Mouse (Mus musculus): ENCODE results near the gene Pip5kl1. TPM values are rescaled to one million over a fixed set of nuclear protein-coding genes. Genes with fewer than 3 reads are reported as not detected.

Gene Pip5kl1
- polyA plus RNA-seq, 1 experiment from 2014 or later = not detected

DNA sequence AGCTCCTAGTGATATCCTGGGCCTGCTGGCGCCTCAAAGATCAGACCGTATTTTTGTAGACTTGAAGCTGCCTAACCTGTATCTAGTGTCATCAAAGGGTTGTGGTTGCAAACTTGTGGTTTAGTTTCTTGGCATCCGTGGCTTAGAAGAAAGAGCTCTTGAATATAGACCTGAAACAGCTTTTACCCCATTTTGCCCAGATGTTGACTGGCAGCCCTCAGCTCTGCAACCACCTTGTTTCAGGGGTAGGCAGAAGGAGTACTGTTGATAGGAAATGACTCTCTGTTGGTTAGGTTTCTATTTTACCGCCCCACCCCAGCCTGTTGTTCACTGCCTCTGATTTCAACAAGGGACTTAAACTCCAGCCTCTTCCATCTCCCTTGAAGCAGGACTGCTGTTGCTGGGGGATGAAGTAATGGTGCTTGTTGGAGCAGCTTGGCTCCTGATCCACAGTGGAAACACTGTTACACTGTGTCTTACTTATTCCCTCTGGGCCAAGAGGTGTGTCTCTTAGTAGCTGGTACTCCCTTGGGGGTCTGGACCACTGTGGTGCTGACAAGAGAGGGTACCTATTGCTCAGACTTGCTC, 32.5 kb upstream of the Pip5kl1 start:
- no peak overlapping the region for H3K4me2 ChIP-seq (ENCODE audit: low read depth, low read length)
- H3K9me3 ChIP-seq (replicated peaks; ENCODE audit: control insufficient read depth, low read length) = no peaks in the 10 kb centered on the region
- no peaks in the 10 kb centered on the region for H3K36me3 ChIP-seq (ENCODE audit: control insufficient read depth, insufficient read depth)
- H3K27ac ChIP-seq (ENCODE audit: low read length) = no peak overlapping the region
- no peak overlapping the region for H3K9ac ChIP-seq (ENCODE audit: low read depth, low read length)
- 25% methylated on average over 4 of the region's 4 CpGs for WGBS (ENCODE audit: insufficient replicate concordance)
- H3K4me3 ChIP-seq (ENCODE audit: low read depth, low read length) = no peak overlapping the region
- H3K27me3 ChIP-seq (ENCODE audit: control insufficient read depth, insufficient read depth, low read depth, low read length) = peaks cover 20% of the 10 kb centered on the region
- H3K4me1 ChIP-seq (ENCODE audit: control insufficient read depth, low read depth, low read length) = peaks cover 8% of the 10 kb centered on the region
- no peak for ATAC-seq (ENCODE audit: low read depth)

- H3K27me3 ChIP-seq (ENCODE audit: control insufficient read depth, insufficient read depth, low read depth, low read length) = peaks cover 11% of the 10 kb centered on the region
- no peaks in the 10 kb centered on the region for H3K36me3 ChIP-seq (ENCODE audit: control insufficient read depth, insufficient read depth)
- WGBS (ENCODE audit: insufficient replicate concordance) = 80% methylated on average over 3 of the region's 3 CpGs
- no peak overlapping the region for H3K4me2 ChIP-seq (ENCODE audit: low read depth, low read length)
- no peaks in the 10 kb centered on the region for H3K9me3 ChIP-seq (replicated peaks; ENCODE audit: control insufficient read depth, low read length)
- H3K4me1 ChIP-seq (ENCODE audit: control insufficient read depth, low read depth, low read length) = no peaks in the 10 kb centered on the region; the same call in 1 of the 2 replicates
- no peak overlapping the region for H3K9ac ChIP-seq (ENCODE audit: low read depth, low read length)
- no peak overlapping the region for H3K27ac ChIP-seq (ENCODE audit: low read length)
- no peak overlapping the region for H3K4me3 ChIP-seq (ENCODE audit: low read depth, low read length)
- no peak for ATAC-seq (ENCODE audit: low read depth)
Measured at GRCm38 (mm10) chr2:32543031-32543449, 31.6 kb upstream of the Pip5kl1 start.

DNA sequence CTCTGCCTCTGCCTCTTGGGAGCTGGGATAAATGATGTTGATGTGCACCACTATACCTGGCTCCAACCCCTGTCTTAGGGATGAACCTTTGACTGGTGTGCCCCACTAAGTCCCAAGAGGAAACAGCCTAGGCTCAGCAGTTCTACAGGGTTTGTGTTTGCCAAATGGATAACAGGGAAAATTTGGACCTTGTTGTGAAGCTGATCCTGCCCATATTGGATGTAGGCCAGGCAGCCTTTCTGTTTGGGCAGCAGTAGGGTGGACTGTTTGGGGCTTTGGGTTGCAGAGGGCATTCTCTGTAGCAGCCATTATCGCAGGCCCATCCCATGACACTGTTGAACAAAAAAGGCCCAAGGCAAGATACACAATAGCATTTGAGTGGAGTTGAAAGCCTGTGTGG, 27.6 kb upstream of the Pip5kl1 start:
- 72% methylated on average over 1 of the region's 1 CpGs for WGBS (ENCODE audit: insufficient replicate concordance)
- Histone ChIP-seq H3K27ac (ENCODE audit: low read length) (no peak overlapping the region), H3K4me2 (ENCODE audit: low read depth, low read length) (no peak overlapping the region), H3K27me3 (ENCODE audit: control insufficient read depth, insufficient read depth, low read depth, low read length) (no peaks in the 10 kb centered on the region), H3K4me3 (ENCODE audit: low read depth, low read length) (no peak overlapping the region), H3K36me3 (ENCODE audit: control insufficient read depth, insufficient read depth) (no peaks in the 10 kb centered on the region), H3K9me3 (replicated peaks; ENCODE audit: control insufficient read depth, low read length) (no peaks in the 10 kb centered on the region), H3K4me1 (ENCODE audit: control insufficient read depth, low read depth, low read length) (no peaks in the 10 kb centered on the region), H3K9ac (ENCODE audit: low read depth, low read length) (no peak overlapping the region)
- no peak for ATAC-seq (ENCODE audit: low read depth)

- Histone ChIP-seq H3K36me3 (ENCODE audit: control insufficient read depth, insufficient read depth) (no peaks in the 10 kb centered on the region), H3K27ac (ENCODE audit: low read length) (no peak overlapping the region), H3K9ac (ENCODE audit: low read depth, low read length) (no peak overlapping the region), H3K9me3 (replicated peaks; ENCODE audit: control insufficient read depth, low read length) (no peaks in the 10 kb centered on the region), H3K27me3 (ENCODE audit: control insufficient read depth, insufficient read depth, low read depth, low read length) (no peaks in the 10 kb centered on the region), H3K4me3 (ENCODE audit: low read depth, low read length) (no peak overlapping the region), H3K4me1 (ENCODE audit: control insufficient read depth, low read depth, low read length) (no peaks in the 10 kb centered on the region), H3K4me2 (ENCODE audit: low read depth, low read length) (no peak overlapping the region)
- 63% methylated on average over 5 of the region's 5 CpGs for WGBS (ENCODE audit: insufficient replicate concordance)
- no peak for ATAC-seq (ENCODE audit: low read depth)
Measured at GRCm38 (mm10) chr2:32547380-32547779, 27.2 kb upstream of the Pip5kl1 start.

- H3K4me2 ChIP-seq (ENCODE audit: low read depth, low read length) = no peak overlapping the region
- no peak overlapping the region for H3K27ac ChIP-seq (ENCODE audit: low read length)
- H3K4me3 ChIP-seq (ENCODE audit: low read depth, low read length) = no peak overlapping the region
- no peaks in the 10 kb centered on the region for H3K27me3 ChIP-seq (ENCODE audit: control insufficient read depth, insufficient read depth, low read depth, low read length)
- no peaks in the 10 kb centered on the region for H3K9me3 ChIP-seq (replicated peaks; ENCODE audit: control insufficient read depth, low read length)
- no peak overlapping the region for H3K9ac ChIP-seq (ENCODE audit: low read depth, low read length)
- no peaks in the 10 kb centered on the region for H3K4me1 ChIP-seq (ENCODE audit: control insufficient read depth, low read depth, low read length)
- no peaks in the 10 kb centered on the region for H3K36me3 ChIP-seq (ENCODE audit: control insufficient read depth, insufficient read depth)
- no peak for ATAC-seq (ENCODE audit: low read depth)
- 57% methylated on average over 7 of the region's 7 CpGs for WGBS (ENCODE audit: insufficient replicate concordance)
Measured at GRCm38 (mm10) chr2:32547964-32548739, 26.4 kb upstream of the Pip5kl1 start.

GRCm38 (mm10) chr2:32549171-32549570, 25.4 kb upstream of the Pip5kl1 start:
- no peaks in the 10 kb centered on the region for H3K36me3 ChIP-seq (ENCODE audit: control insufficient read depth, insufficient read depth)
- ATAC-seq (ENCODE audit: low read depth) = no peak
- no peak overlapping the region for H3K9ac ChIP-seq (ENCODE audit: low read depth, low read length)
- H3K4me2 ChIP-seq (ENCODE audit: low read depth, low read length) = no peak overlapping the region
- no peak overlapping the region for H3K27ac ChIP-seq (ENCODE audit: low read length)
- H3K4me1 ChIP-seq (ENCODE audit: control insufficient read depth, low read depth, low read length) = no peaks in the 10 kb centered on the region
- no peak overlapping the region for H3K4me3 ChIP-seq (ENCODE audit: low read depth, low read length)
- no peaks in the 10 kb centered on the region for H3K9me3 ChIP-seq (replicated peaks; ENCODE audit: control insufficient read depth, low read length)
- no peaks in the 10 kb centered on the region for H3K27me3 ChIP-seq (ENCODE audit: control insufficient read depth, insufficient read depth, low read depth, low read length)
- WGBS (ENCODE audit: insufficient replicate concordance) = 74% methylated on average over 9 of the region's 9 CpGs

- ATAC-seq (ENCODE audit: low read depth) = no peak
- H3K4me1 ChIP-seq (ENCODE audit: control insufficient read depth, low read depth, low read length) = no peaks in the 10 kb centered on the region
- WGBS (ENCODE audit: insufficient replicate concordance) = 40% methylated on average over 6 of the region's 6 CpGs
- no peaks in the 10 kb centered on the region for H3K9me3 ChIP-seq (replicated peaks; ENCODE audit: control insufficient read depth, low read length)
- H3K9ac ChIP-seq (ENCODE audit: low read depth, low read length) = no peak overlapping the region
- H3K4me2 ChIP-seq (ENCODE audit: low read depth, low read length) = no peak overlapping the region
- no peak overlapping the region for H3K27ac ChIP-seq (ENCODE audit: low read length)
- no peaks in the 10 kb centered on the region for H3K27me3 ChIP-seq (ENCODE audit: control insufficient read depth, insufficient read depth, low read depth, low read length)
- no peaks in the 10 kb centered on the region for H3K36me3 ChIP-seq (ENCODE audit: control insufficient read depth, insufficient read depth)
- no peak overlapping the region for H3K4me3 ChIP-seq (ENCODE audit: low read depth, low read length)
Measured at GRCm38 (mm10) chr2:32549764-32550163, 24.8 kb upstream of the Pip5kl1 start.

DNA sequence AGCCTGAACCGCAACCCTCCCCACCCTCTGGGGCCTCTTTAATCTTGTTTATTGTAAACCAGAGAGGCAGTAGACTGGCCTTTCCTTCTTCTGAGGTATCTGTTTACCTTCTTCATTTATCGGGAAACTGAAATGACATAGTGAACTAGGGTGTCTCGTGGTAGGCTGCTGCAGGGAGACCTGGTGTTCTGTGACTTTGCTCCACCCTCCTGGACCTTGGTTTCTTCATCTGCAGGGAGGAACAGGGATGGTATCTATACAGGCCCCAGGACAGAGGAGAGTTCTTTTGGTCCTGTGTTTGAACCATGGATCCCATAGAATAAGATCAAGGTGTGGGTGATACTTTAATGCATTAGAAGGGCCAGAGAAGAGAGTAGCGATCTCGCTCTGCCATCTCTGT, 23.4 kb upstream of the Pip5kl1 start:
- no peak for ATAC-seq (ENCODE audit: low read depth)
- Histone ChIP-seq H3K4me1 (ENCODE audit: control insufficient read depth, low read depth, low read length) (no peaks in the 10 kb centered on the region), H3K36me3 (ENCODE audit: control insufficient read depth, insufficient read depth) (no peaks in the 10 kb centered on the region), H3K9ac (ENCODE audit: low read depth, low read length) (no peak overlapping the region), H3K9me3 (replicated peaks; ENCODE audit: control insufficient read depth, low read length) (no peaks in the 10 kb centered on the region), H3K4me2 (ENCODE audit: low read depth, low read length) (no peak overlapping the region), H3K27ac (ENCODE audit: low read length) (no peak overlapping the region), H3K27me3 (ENCODE audit: control insufficient read depth, insufficient read depth, low read depth, low read length) (no peaks in the 10 kb centered on the region), H3K4me3 (ENCODE audit: low read depth, low read length) (no peak overlapping the region)
- 63% methylated on average over 5 of the region's 5 CpGs for WGBS (ENCODE audit: insufficient replicate concordance)

DNA sequence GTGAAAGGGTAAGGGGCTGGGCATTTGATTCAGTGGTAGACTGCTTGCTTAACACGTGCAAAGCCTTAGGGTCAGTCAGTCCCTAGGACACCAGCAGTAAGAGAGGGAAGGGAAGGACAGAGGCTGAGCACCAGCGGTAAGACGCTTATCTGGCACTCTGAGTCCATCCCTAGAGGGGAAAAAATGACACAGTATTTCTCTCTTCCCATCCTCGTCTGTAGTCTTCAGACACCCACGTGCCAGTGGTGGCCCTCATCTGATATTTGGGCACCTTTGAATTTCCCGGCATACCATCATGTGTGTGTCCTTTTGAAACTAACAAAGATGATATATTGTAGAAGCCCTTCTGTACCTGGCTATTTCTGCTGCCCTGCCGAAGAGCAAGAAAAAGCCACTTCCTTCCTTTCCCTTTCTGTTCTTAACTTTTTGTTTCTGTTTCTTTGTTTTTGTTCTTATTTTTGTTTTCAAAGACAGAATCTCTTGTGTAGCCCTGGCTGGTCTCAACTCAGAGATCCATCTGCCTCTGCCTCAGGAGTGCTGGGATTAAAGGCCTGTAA, 20.9 kb upstream of the Pip5kl1 start:
- no peak for ATAC-seq (ENCODE audit: low read depth)
- Histone ChIP-seq H3K27me3 (ENCODE audit: control insufficient read depth, insufficient read depth, low read depth, low read length) (no peaks in the 10 kb centered on the region), H3K27ac (ENCODE audit: low read length) (no peak overlapping the region), H3K36me3 (ENCODE audit: control insufficient read depth, insufficient read depth) (no peaks in the 10 kb centered on the region), H3K4me1 (ENCODE audit: control insufficient read depth, low read depth, low read length) (no peaks in the 10 kb centered on the region), H3K4me2 (ENCODE audit: low read depth, low read length) (no peak overlapping the region), H3K4me3 (ENCODE audit: low read depth, low read length) (no peak overlapping the region), H3K9ac (ENCODE audit: low read depth, low read length) (no peak overlapping the region), H3K9me3 (replicated peaks; ENCODE audit: control insufficient read depth, low read length) (no peaks in the 10 kb centered on the region)
- whole genome bisulfite sequencing (ENCODE audit: insufficient replicate concordance) = 19% methylated on average over 7 of the region's 7 CpGs

Measured in liver, embryonic 16.5 days (tissue).